Mouse (Mus musculus) embryo, embryonic 10 days (tissue): ENCODE data around the gene Crls1.

ENCODE experiments used
- DNase-seq: peaks from one replicate; pipeline ENCODE4 v3.0.0-alpha.2; 2015; ENCODE audit warnings: low spot score

Crls1 gene

DNA sequence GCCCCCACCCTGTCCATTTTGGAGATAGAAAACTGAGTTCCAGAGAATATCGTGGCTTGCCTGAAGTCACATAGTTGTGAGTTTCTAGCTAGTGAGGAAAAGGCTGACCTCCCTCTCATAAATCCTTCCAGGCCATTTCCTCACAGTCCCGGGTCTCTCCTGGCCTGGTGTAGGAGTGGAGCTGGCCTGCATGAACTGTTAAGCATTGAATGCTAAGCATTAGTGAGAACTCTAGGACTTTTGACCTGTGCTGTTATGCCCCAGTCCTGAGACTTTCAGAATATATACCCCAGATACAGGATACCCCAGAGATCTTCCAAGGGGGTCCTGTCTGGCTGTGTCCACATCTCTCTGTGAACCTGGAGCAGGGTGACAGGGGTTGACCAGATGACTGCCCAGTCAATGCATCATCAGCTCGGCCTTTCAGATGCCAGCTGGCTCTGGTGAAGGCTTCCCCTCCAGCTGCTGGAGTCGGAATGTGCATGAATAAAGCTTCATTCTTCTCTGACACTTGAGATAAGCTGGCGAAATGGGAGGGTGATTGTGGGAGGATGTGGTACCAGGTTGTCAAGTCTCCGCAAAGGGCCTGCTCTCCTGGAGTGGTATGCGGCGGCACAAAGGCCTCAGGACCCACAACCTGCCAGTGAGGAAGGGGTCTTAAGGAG, 38.0 kb downstream of the Crls1 start:
- DNase-seq, result peak; percentile 30

DNA sequence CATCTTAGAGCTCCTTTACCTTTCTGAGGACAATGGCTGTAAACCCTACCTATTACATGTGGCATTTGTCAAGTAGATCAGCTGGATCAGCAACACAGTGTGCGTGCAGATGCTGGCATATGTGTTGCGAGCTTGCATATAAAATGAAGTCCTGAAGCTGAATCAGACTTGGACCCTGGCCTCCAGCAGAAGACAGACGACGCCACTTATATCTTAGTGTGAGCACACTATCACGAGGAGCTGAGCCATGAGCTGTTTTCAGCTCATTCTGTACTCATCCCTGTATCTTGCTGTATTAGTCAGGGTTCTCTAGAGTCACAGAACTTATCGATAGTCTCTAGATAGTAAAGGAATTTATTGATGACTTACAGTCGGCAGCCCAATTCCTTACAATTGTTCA, 38.8 kb downstream of the Crls1 start:
- DNase-seq, result no peak

DNA sequence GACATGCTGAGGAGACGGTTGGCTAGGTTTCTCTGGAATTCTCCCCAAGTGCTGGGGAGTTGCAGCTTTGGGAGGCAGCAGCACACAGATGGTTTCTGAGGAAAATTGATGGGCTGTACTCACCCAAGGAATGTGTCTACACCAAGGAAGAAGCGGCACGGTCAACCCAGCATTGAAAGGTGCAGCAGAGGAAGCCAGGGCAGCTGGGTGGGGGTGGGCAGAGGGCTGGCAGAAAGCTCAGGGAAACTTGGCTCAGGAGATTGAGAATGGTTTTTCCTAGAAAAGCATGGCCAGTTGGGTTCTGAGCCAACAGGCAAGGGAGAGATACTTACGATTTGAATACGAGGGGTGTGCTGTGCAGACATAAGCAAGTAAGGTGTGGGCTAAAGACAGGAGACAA, 47.4 kb downstream of the Crls1 start:
- no peak for DNase-seq

DNA sequence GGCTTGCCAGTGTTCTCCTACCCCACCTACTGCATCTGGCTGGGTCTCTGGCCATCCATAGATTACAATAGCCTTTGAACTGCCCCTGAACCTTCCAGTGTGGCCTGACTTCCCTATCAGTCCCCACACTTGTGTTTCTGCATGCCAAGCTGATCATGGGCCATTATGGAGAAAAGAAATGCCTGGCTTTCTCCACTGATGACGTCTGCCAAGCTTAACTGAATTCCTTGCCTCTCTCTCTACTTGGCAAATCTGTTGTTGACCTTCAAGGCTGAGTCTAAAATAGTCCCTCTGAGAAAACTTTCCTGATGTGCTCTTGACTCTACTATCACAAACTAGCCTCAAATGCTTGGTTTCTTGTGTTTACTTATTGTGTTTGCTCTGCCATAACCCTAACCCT, 51.7 kb downstream of the Crls1 start:
- DNase-seq, result no peak

DNA sequence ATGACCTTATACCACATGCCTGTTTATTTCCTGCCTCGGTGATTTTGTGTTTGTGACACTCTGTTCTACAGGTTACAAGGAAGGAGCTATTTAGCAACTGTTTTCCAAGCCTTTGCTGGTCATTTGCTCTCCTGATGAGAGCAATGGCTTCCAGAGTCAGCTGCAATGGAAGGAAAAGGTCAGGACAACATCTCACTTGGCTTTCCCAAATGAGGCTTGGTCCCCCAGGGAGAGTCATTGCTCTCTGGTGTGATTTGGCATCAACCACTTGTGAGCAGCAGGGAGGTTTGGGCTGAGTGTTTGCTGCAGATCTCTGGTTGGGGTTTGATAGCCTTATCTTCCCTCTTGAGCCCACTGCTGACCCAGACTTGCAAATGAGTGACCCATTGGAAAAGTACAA, 54.1 kb downstream of the Crls1 start:
- DNase-seq, result no peak

DNA sequence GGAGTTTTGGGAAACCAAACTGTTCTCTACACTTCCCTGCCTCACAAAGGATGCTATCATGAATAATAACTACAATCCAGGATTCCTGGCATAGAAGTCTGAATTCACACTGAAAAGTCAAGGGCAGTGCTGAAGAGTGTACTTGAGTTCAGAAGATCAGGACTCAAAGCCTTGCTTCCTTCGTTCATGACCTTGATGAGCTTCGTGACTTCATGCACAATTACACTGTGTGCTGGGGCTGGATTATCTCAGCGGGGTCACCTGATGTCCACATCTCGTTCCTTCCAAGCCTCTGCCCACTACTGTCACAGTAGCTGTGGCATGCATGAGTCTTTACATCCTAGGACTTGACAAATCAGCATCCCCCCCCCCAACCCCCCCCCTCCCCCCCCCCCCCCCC, 55.2 kb downstream of the Crls1 start:
- no peak for DNase-seq

DNA sequence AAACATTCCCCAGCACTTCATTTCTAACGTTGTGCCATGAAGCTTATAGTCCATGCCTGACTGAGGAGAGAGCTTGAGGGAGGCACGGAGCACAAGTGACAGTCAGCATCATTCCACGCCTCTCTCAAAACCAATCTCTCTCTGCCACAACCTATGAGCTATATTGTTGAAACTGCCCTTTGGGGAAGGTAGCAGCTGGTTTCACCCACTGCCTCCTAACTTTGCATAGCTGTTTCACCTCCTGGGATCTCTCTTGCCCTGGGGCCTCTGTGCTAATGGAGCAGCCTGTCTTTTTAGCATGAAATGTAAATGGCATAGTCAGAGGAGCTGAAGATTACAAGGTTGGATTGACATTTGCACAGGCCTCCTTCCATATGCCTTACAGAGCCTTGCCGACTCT, 55.6 kb downstream of the Crls1 start:
- no peak for DNase-seq

DNA sequence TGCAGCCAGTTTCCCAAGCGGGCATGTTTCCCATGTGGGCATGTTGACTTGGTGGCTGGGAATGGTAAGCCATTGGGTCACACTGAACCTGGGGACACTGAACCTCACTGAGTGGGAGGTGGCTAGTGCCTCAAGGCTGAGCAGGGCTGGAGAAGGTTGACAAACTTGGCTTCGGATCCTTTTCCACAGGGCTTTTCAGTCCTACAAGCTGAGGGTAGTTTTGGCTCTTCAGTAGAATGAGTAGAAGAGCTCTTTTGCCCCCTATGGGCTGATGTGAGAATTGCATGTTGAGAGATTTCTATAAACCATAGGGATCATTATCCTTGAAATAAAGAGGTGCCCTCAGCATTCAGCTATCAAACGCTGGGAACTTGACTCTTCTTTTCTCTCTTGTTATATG, 57.0 kb downstream of the Crls1 start:
- DNase-seq, result peak; percentile 78

DNA sequence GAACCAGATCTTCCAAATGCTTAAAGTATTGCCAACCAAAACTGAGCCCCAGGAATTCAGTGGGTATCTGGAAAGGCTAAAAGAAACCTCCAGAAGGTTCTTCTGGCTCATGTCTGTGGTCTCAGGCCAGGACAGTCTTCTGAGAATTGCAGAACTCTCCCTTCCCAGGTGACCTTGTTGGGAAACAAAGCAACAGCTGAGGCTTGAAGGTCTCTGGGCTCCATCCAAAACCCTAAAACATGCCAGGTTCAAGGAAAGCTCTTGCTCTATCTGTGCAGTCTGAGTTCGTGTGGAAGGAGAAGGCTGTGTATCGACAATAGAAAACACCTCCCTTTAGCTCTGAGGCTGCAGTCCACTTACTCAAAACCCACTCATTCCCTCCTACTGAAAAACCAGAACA, 58.5 kb downstream of the Crls1 start:
- DNase-seq, result no peak

DNA sequence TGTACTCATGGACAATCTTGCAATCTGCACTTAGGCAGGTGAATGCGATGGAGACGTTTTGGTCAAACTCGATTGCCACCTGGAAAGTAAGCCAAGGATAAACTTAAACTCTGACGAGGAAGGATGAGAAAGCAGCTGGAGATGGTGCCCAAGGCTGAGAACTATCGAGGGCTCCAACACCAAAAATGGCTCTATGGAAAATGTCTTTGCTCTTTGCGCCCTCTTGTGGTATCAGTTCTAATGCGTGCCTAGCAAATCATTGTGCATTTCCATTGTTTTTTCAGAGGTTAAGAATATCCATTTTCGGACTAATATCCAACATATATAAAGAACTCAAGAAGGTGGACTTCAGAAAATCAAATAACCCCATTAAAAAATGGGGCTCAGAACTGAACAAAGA, 60.3 kb downstream of the Crls1 start:
- peak; percentile 73 for DNase-seq

DNA sequence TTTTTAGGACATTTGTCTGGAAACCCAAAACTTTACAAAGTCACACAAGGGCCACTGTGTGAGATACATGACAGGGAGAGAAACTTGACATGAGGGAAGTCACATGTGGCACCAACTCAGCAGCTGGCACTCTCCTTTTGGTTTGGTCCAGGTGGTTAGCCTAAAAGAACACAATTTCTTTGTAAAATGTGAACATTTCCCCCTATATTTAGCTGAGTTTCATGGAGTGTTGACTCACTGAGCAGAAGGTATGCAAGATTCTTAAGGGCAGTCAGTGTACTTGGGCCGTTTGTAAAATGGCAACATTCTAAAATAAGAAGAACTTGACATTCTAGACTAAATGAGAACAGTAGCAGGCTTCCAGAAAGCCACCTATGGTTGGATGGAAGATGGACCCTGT, 68.3 kb downstream of the Crls1 start:
- DNase-seq, result no peak
